Mouse (Mus musculus): ENCODE results near the gene Ndufb8.

The Ndufb8 gene

DNA sequence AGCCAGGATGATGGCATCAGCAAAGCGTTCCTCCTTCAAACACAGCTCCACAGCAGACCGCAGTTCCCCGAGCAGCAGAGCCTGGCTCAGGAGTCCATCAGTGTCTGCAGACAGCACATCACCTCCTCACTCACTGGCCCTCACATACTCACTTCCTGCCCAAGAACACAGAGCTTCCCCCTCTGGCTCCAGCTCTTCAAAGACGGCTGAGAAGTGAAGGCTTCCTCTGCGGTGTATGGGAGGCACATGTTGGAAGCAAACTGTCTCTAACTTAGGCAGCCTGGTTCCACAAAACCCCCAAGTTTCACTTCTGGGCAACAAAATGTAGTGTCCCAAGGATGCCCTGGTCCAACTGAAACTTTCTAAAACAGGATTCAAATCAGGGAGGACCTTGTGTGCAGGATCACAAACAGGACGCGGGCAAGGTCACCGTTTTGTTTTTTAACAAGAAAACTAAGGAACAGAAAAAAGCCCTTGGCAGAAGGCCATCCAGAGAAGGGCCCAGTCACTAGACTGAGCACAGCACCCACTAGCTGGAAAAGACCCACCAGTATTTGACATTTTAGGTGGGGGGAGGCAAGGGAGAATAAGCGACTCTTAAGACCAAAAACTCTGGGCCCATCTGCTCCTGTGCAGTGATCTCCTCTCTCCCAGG lies 29.6 kb downstream of the Ndufb8 start:
- DNase-seq: no peak

DNA sequence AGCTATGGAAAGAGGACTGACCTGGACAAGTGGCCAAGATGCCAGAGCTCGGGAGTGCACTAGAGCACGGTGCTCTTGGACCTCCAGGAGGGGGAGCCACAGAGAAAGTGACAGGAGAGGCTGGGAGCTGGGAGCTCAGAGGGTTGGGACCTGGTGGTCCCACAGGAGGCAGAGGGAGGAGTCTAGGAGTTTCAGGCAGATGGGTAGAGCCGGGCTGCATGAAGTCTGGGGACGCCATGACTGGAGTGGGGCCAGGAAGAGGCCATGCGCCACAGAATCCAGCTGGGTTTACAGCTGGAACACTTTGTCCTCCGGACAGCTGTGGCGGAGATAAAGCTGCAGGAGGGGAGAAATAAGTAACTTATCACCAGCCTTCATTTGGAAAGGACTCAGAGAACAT lies 36.1 kb downstream of the Ndufb8 start:
- peak in 1 of 2 experiments; percentile 27 for DNase-seq

DNA sequence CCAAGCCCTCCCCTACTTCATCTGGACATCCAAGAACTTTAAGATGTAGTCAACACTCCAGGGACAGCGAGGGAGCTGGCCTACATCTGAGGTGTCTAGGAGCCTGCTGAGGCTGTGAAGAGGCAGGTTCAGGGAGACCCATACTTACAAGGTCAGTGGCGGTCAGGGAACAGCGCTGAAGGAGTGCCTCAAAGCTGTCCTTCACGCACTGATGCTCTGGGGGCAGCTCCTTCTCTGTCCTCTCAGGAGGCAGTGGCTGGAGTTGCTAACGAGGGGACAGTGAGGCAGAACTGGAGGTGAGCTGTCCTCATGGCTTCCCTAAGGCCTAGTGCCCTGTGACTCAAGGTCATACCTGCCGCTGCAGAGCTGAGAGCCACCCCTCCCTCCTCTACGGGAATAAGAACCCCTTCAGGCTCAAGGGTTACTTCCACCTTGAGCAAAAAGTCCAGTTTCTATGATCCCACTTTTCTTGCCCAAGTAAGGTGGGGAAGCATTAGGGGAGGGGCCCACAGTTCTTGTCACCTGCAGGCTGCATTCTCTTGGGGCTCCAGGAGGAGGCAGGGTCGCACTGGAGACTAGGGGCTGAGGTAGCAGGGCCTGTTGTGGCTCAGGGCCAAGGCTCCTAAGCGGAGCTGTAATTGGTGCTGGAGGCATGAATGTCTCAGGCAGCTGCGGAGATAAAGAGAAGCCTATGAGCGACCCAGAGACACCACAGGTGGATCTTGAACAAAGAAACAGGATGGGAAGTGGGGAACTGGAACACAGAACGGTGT lies 37.1 kb downstream of the Ndufb8 start:
- peak in 1 of 2 experiments; percentile 30 for DNase-seq

DNA sequence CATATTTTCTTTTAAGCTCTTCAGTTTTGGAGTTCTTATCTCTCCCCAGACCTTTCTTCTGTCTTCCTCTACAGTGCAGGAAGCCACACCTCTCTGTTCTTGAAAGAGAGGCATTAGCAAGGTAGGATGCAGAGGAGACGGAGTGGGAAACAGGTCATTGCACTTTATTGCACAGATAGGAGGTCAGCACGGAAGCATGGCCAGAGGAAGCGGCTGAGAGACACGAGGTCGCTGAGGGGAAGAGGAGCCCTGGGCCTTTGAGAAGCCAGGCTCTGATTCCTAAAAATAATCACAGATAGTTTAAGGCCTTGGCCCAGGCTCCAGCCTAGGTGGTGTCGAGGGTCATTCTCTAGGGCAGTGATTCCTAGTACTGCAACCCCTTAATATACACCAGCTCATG lies 39.5 kb downstream of the Ndufb8 start:
- DNase-seq: no peak

DNA sequence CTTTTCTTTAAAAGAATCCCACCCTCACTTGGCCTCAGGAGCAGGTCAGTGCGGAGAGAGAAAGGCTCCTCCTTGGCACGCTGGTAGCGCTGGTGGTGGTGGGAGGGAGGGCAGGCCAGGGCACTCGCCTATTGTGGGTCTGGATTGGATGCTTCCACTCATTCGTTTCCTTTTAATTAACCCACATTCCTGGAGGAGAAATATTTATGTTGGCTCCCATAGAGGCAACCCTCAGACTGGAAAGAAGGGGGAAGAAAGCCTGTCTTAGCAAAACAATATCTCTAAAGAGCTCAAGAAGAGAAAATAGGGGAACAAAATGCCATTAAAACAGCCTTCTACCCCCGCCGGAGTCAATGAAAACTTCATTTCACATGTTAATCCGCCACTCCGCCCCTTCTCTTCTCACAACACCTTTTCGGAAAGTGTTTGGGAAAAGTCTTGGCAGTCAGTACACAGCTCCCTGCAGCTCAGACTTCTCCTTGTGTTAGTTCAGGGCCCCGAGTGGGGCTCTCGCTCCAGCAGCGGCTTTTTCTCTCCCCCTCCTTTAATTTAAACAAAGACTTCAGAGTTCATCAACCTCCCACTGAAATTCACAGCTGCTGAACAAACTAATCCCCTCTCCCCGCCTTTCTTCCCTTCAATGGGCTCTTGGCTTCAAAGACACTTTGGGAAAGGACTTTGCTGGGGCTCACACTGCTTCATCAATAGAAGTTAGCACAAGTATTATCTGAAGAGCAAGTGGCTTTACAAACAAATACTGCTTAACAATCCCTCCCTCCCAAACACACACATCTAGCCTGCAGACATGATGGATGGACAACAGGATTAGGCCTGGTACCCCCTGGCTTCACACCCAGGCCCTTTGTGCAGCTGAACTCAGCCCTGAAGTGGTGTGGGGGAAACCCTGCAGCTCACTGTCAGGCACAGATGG lies 40.5 kb downstream of the Ndufb8 start:
- DNase-seq: no peak

DNA sequence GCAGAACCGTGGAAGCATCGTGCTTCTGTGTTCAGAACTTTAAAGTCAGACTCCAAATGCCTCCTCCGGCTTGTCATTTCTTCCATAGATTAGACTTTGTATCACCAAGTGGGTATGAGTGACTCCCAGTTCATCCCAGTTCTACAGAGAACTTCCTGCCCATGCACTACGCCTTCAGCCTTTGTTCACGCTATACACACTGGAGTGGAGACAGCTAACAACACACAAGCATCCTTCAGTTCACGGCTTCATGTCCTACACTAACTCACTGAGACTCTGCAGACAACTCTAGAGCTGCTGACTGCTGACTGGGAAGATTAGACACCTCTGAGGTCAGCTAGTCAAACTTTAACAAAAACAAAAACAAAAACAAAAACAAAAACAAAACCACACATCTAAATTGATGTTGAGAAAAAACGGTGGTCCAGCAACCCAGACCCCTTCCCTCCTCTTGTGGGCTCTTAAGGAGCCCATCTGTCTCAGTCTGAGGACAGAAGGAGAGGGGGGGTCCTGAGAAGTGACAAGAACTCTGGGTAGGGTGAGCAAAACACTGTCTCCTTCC lies 41.2 kb downstream of the Ndufb8 start:
- DNase-seq: no peak

DNA sequence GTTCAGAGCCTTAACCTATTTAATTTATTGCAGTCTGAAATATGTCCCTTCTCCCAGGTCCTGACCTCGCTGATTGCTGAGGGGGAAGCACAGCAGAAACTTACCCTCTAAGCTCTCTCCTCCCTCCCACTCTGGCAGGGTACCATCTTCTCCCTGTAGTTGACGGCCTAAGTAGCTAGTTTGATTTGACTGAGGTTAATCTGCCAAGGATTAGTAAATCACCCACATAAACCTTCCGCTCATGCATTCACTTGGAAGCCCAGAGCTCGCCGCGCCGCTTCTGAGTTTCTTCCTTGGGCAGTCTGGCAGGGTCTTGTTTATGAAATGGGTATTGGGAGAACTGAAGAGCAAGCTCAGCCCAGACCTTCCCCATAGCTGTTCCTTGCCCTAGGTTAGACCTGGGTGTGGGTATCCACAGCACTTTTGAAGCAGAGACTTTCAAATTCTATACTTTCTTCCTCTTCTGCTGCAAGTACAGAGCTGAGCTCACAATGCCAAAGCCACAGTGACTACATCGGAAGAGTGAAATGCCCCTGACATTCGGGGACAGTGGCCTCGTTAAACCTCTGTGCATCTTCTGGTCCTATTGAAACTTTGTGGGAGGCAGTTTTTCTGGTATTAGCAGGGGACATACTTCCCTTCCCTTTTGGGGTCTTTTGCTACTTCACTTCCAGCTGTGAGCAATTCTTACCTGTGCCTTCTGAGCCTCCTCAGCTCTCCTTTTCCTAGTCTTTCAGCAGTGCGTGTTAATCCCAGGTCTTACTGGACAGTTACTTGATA lies 42.0 kb downstream of the Ndufb8 start:
- DNase-seq: no peak

DNA sequence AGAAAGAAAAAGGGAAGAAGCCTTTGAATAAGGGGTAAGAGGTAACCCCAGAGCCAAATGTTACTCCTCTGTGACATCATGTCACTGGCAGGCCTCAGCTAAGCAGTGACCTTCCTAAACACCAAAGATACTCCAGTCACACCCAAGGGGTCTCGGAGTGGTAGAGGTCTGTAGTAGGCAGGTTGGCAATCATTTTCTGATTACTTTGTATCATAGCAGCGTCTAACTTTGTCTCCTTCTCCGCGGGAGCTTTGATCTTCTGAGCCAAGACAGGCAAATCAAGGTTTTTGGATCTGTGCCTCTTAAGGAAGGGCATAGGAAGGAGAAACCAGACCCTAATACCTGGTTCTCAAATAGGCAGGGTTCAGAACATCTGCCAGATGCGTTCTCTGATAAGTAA lies 42.6 kb downstream of the Ndufb8 start:
- DNase-seq: no peak

DNA sequence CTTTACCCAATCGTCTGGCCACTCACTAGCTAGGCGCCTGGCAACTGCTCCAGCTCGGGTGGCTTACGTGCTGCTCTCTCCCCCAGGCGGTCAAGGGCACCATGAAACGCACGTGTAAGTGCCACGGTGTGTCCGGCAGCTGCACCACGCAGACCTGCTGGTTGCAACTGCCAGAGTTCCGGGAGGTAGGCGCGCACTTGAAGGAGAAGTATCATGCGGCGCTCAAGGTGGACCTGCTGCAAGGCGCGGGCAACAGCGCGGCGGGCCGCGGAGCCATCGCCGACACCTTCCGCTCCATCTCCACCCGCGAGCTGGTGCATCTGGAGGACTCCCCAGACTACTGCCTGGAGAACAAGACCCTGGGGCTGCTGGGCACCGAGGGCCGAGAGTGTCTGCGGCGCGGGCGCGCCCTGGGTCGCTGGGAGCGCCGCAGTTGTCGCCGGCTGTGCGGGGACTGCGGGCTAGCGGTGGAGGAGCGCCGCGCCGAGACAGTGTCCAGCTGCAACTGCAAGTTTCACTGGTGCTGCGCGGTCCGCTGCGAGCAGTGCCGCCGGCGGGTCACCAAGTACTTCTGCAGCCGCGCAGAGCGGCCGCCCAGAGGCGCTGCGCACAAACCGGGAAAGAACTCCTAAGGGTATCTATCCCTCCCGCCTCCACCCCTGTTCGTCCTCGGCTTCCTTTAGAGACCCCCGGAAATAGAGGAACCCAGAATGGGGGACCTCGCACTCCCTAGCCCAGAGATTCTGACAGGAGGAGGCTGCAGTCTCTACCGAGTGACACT lies 43.6 kb downstream of the Ndufb8 start:
- peak; percentile 12 to 13 for DNase-seq

DNA sequence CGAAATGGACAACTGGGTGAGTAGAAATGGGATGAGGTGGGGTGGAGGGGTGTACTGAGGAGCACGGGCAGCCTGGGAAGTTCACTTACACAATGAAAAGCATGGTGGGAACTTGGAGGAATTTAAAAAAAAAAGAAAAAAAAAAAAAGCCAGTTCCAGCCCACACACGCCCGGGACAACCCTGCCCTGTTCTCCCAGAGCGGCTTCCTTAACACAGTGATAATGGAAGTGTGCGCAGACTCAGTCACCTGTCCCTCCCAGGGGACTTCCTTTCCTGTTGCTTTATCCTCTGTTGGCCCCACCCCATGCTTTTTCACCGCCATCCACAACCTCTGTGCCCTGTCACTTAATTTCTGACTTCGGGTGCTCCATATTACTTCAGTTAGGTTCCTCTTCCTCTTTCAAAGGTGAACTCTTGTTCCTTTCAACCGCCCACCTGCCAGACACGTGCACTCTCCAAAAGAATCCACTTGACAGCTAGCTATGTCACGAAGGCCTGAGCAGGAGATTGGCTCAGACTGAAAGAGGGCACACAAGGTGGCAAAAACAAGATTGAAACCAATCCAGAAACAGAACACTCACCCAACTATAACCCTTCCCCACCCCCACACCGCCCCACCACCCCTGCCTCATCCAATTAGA lies 44.6 kb downstream of the Ndufb8 start:
- DNase-seq: no peak

DNA sequence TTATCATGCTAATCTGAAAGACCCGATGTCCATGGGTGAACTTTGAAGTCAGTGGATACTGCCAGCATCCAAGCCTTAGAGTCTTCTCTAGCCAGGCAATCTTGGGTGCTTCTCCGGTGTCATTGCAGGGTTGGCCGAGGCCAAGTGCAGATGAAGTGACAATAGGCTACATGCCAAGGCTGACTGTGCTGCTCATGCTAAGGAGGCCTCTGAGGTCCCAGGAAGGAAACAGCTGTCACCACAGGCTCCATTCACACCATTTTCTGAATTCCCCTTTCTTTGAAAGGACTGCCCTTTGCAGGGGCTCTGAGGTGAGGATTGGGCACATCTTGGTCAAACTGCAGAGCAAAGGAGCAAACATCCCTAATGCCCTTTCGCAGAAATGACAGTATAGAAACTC lies 52.5 kb downstream of the Ndufb8 start:
- DNase-seq: no peak

DNA sequence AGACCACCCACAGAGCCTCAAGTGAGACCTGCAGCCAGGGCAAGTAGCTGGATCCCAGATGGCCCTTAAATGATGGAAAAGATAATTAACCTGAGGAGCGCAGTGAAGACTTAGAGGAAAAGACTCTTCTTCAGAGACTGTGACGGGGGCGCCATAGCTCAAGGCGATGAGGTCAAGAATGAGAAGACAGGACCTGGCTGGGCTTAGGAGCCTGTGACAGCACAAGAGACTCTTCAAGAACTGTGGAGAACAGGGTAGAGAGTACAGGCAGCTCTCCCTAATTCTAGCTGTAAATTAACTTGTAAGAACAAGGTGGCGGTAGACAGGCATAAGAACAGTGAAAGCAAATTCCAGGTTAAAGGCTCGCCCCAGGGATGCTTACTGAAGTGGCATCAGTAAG lies 53.3 kb downstream of the Ndufb8 start:
- DNase-seq: no peak

DNA sequence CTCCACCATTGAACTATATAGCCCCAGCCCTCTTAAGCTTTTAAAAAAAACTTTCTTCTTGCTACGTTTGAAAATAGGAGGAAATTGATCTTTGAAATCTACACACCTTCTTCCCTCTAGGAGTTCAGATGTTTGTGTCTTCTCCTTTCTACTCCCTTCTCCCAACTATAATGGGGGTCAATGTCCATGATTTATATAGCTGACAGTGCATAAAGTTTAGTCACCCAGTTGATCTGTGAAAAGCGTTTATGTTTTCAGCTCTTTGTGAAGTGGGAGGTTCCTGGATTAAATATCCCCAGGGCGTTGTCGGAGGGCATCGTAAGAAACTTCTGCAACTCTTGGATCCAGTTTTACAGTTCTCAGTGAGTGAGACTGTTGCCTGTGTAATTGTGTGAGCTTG lies 55.0 kb downstream of the Ndufb8 start:
- DNase-seq: no peak

DNA sequence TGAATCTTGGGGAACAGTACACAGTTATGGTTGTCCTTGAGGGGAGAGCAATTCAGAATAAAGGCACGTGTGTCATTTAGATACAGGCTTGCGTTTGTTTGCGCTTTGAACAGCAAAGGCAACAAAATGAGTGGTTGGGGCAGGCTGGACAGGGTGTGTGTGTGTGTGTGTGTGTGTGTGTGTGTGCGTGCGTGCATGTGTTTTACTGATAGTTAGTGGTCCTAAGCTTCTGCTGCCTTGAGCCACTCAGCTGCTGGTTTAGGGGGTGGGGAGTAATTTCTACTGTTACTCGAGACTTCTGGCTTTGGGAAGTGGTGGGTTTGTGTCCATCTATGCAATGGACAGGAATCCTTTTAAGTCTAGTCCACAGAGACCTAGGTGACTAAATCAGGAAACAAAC lies 56.3 kb downstream of the Ndufb8 start:
- no peak for DNase-seq
